Mouse (Mus musculus): Measurements from ENCODE around the gene Sqstm1. TPM values are rescaled to one million over a fixed set of nuclear protein-coding genes. Genes with fewer than 3 reads are reported as not detected.

Gene Sqstm1
- total RNA-seq (2023), result 461 TPM

DNA sequence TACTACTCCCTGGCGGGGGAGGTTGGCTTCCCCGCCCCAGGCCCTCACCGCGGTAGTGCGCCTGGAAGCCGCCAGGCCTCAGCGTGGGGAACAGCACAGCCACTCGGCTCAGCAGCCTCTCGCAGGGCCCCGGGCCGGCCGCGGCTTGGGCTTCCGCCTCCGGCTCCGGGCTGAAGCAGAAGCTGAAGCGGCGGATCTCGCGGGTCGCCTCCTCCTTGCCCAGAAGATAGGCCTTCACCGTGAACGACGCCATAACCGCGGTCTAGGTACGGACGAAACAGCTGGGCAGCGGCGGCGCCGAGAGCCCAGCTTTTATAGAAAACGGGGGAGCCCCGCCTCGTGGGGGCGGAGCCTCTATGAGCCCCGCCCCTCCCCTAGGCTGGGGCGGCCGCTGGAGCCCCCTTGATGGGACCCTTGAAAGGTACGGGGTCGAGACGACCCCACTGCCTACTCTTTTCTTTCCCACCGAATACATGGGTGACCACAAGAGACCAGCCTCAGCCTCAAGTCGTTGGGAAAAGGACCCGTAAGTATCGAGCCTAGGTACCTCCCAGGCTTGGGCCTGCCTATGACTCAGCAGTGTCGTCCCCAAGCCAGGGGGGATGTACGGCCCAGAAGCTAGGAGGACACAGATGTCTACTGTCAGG is at the start of gene Sqstm1, which contains the start of gene Mgat4b:
Gene Sqstm1, minus strand, starts transcription at position 323 of the 647 bp plus-strand sequence.
Gene Mgat4b, plus strand, starts transcription at position 386 of the 647 bp plus-strand sequence.

DNA sequence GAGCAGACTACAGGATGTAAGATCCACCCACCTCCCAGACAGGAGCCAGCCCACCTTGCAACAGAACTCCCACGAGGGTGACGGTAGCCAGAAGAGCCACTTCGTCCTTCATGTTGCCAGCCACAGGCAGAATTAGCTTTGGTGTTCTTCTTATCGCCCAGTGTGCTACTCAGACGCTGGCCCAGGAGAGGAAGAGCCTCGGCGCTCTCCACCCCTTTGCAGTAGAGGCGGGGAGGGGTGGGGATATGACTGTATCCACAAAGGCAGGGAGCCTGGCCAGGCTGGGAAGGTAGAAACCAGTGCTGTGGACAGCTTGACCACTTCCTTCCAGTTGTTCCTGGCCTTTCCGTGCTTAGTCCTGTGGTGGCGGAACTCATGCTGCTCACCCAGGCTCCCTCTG is 27.7 kb upstream of the Sqstm1 start, which contains the start of gene Ltc4s:
Gene Ltc4s, minus strand, starts transcription at position 293 of the 400 bp plus-strand sequence.

DNA sequence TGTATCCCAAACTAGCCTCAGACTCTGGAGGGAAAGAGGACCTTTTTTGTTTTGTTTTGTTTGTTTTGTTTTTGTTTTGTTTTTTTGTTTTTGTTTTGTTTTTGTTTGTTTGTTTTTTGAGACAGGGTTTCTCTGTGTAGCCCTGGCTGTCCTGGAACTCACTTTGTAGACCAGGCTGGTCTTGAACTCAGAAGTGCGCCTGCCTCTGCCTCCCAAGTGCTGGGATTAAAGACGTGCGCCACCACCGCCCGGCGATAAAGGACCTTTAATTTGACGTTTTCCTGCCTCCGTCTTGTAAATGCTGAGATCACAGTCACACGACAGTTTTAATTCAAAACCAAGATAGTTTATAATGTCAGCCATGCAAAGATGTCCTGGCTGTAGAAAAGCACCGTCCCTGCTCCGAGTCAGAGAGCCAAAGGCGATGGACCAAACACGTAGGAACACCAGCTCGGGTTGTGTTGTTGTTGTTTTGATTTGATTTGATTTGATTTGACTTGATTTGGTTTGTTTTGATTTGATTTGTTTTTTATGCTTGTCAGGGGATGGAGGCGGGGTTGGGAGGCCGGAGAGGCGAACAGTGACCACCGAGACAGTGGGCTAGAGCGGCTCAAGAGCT is 36.4 kb downstream of the Sqstm1 start, which contains the start of gene Mrnip:
Gene Mrnip, plus strand, starts transcription at position 334 of the 619 bp plus-strand sequence.

Other genes starting within 250 kb of the Sqstm1 start
- 30.7 TPM for gene Rnf130, start 185.5 kb downstream of the Sqstm1 start, total RNA-seq (2023)
- 60.3 TPM for gene Tbc1d9b, start 79.4 kb downstream of the Sqstm1 start, total RNA-seq (2023)
- gene Mrnip, start 36.4 kb downstream of the Sqstm1 start, total RNA-seq (2023), result 2.8 TPM
- gene Mgat4b, start 63 bp upstream of the Sqstm1 start, total RNA-seq (2023), result 4.7 TPM
- gene Ltc4s, start 27.8 kb upstream of the Sqstm1 start, total RNA-seq (2023), result 1.4 TPM
- 47.6 TPM for gene Maml1, start 81.5 kb upstream of the Sqstm1 start, total RNA-seq (2023)
- 141 TPM for gene Canx, start 114.8 kb upstream of the Sqstm1 start, total RNA-seq (2023)
- not detected for gene Cby3, start 143.6 kb upstream of the Sqstm1 start, total RNA-seq (2023)
- 1,221 TPM for gene Hnrnph1, start 166.2 kb upstream of the Sqstm1 start, total RNA-seq (2023)
- gene Rufy1, start 220.3 kb upstream of the Sqstm1 start, total RNA-seq (2023), result 17.7 TPM

Data from CD4-positive naive resting alpha-beta T cell, adult 76 days (primary cell).